Mouse (Mus musculus): ENCODE data around the gene Cdh3.
"Not testable (repeated sequence)": the region's sequence is repeated elsewhere in the genome, so short reads cannot be mapped to it uniquely, and the experiment has no call there.

Cdh3 gene

DNA sequence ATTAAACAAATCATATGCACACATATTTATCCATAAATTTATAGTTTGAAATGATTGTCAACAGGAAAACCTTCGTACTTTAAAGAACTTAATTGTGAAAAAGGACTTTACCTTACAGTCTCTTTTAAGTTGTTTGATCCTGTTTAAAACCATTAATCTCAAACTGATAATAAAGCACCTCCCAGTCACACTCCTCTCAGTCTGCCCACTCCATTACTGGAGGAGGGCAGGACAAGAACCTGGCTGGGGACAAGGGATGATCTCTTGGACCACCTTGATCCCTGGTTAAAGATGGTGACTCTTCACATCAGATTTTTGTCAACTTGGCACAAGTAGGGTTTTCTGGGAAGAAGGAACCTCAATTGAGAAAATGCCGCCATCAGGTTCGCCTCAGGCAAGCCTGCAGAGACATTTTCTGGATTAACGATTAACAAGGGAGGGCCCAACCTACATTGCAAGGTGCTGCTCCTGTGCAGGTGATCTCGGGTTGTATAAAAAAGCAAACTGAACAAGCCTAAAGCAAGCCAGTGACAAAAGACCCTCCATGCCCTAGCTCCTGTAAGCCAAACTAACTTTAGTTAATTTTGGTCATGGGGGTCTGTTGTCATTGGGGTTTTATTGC is 61.0 kb downstream of the Cdh3 start:
- no peak for DNase-seq (ENCODE audit: low read depth)

GRCm38 (mm10) chr8:106572175-106572574 is 61.5 kb downstream of the Cdh3 start:
- DNase-seq (ENCODE audit: low read depth), result not testable (repeated sequence)

GRCm38 (mm10) chr8:106573168-106573567 is 62.5 kb downstream of the Cdh3 start, which contains the start of gene Gm10073:
Gene Gm10073, minus strand, starts transcription at chr8:106573461.
- DNase-seq (ENCODE audit: low read depth), result not testable (repeated sequence)

DNA sequence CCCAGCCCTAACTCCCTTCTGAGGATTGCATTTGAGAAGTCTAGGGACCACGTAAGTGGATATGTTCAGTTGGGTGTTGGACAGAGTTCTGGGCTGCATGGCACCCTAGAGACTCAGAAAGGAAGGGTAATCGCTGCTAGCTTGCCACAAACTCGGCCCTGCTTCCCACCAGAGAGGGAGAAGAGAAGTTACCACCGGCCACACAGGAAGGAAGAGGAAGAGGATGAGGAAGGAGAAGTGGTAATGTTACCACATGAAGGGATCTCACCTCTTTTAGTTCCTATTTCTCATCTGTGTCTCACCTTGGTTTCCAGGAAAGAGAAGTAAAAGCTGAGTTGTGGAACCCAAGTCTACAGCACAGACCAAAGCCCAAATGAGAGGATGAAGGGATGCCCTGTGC is 63.6 kb downstream of the Cdh3 start:
- no peak for DNase-seq (ENCODE audit: low read depth)

- DNase-seq (ENCODE audit: low read depth), result no peak
These were observed 66.3 kb downstream of the Cdh3 start for GRCm38 (mm10) chr8:106576849-106577555.

GRCm38 (mm10) chr8:106579510-106579909 is 68.8 kb downstream of the Cdh3 start:
- no peak for DNase-seq (ENCODE audit: low read depth)

DNA sequence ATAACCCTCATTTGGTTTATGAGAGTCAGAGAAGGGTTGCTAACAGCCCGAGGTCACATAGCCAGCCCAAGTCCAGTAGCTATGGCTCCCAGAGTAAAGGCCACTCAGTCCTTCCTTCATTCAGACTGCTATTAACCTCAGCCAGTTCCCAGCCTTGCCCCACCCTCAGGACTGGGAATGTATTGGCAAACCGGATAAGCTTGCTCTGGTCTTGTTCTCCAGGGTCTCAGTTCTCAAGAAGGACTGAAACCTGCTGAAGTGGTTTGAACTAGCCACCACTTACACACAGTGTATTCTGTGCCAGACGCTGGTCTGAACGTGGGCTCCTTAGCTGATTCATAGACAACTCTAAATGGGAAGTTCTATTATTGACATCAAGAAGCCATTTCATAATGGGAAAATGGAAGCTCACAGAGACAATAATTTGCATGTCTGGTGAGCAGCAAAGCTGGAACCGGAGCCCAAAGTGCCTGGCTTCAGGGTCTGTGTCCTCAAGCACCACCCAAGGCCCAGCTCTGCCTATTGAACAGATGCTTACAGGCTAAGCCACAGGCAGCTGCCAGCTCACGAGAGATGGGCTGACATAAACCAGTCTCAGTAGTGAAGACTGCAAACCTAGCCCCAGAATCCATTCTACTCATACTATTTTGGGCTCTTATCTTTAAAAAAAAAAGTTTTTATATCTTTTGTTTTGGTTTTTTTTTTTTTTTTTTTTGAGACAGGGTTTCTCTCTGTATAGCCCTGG is 70.8 kb downstream of the Cdh3 start:
- no peak for DNase-seq (ENCODE audit: low read depth)

DNA sequence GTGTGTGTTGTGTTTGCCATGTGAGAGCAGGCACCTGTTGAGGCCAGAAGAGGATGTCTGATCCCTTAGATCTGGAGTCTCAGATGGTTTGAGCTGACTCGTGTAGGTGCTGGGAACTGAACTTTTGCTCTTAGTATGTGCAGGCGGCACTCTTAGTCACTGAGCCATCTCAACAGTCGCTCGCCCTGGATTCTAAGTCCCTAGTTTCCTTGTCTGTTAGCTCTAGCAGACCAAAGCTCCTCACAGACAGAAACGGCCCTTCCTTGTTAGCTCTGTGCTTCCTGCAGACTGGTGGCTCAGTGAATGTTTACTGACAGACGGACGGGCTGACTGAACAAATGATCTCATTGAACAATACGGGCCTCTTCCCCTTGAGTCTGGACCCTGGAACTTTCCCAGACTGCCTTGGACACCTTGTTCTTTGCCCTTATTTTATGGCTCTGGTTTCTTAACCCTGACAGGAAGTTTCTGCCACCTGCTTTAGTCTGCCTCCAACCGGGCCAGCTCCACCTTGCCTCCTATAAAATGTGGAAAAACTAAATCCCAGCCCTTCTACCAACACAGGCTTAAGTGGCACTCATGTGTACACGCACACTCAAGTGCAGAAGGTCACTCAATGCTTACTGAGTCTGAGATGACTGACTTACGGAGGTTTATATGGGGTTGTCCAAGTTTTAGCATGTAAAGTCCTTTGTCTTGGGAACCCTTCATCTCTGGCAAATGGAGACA is 74.4 kb downstream of the Cdh3 start:
- DNase-seq (ENCODE audit: low read depth), result no peak

DNA sequence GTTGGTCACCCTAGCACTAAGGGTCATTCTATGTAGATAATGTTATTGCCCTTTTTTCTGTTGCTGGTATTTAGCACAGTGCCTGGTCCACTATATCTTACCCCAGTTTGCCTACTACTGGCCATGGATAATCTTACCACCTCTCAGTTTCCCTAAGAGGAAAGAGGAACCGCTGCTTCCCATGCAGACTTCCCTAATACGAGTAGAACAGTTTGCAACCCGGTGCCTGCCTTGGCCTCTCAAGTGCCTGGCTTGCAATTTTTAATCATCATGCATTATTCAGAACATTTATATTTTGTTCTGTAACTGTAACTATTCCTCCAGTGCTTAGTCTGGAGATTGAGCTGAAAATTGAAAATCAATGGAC is 75.0 kb downstream of the Cdh3 start:
- DNase-seq (ENCODE audit: low read depth), result no peak

- no peak for DNase-seq (ENCODE audit: low read depth)
These were observed 76.2 kb downstream of the Cdh3 start for GRCm38 (mm10) chr8:106586896-106587295.

DNA sequence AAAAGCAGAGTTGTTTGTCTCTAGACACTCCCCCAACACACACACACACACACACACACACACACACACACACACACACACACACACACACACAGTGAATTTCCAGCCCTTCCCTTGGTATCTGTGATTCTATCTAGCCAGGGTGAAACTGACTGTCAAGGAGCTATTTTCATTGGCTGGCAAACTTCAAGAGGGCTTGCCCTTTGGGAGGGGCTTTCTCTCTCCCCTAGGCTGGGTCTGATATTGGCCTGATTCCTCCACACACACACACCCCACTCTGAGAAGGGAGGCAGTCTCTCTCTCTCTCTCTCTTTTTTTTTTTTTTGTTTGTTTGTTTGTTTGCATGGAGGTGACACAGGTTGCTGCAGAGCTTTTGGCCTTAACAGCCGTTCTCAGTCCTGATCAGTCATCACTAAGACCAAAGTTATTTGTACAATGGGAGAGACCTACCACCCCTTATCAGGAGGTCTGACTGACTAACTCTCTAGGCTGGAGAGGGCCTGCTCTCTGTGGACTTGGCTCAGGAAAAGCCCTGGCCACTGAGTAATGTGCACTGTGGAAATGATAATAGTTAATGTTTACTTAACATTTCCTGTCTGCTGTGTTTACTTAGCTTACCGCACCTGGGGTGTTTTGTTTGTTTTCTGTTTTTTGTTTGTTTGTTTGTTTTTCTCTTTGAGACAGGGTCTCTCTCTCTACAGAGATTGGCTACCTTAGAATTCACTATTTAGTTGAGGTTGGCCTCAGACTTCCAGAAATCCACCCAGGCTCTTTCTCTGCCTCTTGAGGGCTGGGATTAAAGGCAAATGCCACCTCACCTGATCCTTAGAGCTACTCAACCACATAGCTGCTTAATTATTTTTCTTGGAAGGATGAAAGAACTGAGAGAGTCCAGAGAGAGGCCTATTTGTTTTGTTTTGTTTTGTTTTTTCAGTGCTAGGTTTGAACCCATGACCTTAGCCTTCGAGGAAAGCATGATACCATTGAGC is 78.0 kb downstream of the Cdh3 start:
- no peak for DNase-seq (ENCODE audit: low read depth)

GRCm38 (mm10) chr8:106592458-106592857 is 81.8 kb downstream of the Cdh3 start:
- DNase-seq (ENCODE audit: low read depth), result no peak

DNA sequence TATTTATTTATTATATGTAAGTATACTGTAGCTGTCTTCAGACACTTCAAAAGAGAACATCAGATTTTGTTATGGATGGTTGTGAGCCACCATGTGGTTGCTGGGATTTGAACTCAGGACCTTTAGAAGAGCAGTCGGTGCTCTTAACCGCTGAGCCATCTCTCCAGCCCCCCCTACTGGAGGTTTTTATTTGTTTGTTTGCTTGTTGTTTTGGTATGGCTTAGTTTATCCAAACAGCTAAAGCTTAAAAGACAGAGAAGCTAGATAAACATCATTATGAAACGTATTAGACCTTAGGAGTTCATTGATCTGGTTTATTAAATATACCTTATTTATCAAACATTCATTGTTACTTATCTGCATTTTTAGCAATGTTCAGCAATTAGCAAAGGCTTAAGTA is 84.9 kb downstream of the Cdh3 start:
- DNase-seq (ENCODE audit: low read depth), result not testable (repeated sequence)

GRCm38 (mm10) chr8:106597067-106597466 is 86.4 kb downstream of the Cdh3 start:
- no peak for DNase-seq (ENCODE audit: low read depth)

DNA sequence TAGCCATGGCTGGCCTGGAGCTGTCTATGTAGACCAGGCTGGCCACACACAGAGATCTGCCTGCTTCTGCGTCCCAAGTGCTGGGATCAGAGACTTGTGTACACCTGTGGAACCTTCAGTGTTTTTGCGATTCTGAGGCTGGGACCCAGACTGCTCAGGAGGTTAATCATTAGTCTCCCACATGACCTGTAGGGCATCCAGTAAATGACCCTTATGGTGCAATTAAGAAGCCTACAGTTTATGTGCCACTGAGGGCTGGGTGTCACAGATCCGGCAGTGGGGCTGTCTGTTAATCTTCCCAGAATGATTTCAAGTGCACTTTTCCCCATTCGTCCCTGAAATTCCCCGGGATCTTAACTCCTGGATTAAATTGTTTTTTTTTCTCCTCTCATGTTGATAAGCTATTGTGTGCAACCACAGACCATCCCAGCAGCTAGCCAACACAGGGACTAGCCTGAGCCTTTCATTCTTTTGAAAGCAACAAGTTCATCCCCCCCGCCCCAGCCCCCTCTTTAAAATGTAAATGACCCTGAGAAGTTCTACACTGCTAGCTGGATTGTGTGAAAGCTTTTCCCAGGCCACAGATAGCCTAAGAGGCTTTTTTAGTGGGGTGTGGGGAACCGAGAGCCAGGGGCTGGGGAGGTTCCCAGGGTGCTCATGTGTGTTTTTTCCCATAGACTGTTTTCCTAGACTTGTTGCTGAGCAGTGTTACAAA is 88.7 kb downstream of the Cdh3 start:
- no peak for DNase-seq (ENCODE audit: low read depth)

DNA sequence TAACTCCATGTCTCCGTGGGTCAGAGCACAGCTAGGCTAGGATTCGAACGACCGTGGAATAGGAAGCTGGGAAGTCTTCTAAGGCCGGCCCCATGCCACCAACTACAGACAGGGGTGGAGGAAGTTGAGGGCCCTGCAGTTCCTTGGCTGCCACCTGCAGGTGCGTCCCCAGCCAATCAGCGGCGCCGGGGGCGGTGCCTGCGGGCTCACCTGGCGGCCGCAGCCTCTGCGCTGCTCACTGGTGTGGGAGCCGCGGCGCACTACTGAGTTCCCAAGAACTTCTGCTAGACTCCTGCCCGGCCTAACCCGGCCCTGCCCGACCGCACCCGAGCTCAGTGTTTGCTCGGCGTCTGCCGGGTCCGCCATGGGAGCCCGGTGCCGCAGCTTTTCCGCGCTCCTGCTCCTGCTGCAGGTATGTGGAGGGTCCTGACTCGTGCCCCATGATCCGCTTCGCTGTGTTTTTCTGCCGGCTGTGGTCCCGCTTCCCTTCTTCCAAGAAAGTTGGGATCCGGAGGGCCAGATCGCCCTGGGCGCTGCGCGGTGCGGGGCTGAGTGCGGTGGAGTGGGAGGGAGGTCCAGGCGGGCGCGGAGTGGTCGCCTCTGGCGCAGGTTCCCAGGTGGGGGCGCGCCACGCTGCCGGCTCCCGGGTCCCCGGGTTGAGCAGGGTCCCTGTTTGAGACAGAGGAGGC is 92.6 kb downstream of the Cdh3 start, which contains the start of gene Cdh1:
Gene Cdh1 (plus strand): TSS at position 221 of the 689 bp plus-strand sequence.
- DNase-seq (ENCODE audit: low read depth), result no peak

DNA sequence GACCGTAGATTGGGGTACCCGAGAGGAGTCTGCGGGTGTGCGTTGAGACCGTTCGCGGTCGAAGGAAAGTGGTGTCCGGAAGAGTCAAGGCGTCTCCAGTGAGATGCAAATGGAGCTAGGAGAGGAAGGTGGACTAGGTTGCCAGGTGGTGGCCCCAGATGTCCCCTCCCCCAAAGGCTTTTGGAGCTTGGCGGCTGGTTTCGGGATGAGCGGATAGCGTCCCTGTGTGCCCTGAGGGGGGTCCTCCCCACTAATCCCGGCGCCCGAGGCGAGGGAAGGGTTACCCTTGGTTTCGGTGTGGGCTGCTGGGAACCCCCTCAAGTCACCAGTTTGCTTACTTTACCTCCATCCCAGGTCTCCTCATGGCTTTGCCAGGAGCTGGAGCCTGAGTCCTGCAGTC is 93.2 kb downstream of the Cdh3 start:
- DNase-seq (ENCODE audit: low read depth), result no peak

DNA sequence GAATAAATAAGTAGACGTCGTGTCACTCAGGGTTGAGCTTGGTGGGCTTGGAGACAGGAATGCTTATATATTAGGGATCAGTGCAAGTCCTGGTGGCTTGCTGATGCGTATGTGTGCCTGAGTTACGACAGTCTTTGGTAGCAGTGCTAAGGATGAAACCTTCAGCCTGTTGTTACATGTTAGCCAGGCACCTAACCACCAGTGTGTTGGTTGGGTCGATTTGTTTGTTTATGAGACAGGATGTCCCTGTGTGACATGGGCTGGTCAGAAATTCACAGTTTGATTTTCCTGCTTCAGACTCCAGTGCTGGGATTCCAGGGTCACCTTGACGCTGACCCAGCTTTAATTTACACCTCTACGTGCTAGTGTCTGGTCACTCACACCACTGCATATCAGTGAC is 95.0 kb downstream of the Cdh3 start:
- DNase-seq (ENCODE audit: low read depth), result no peak

- no peak for DNase-seq (ENCODE audit: low read depth)
These were observed 95.4 kb downstream of the Cdh3 start for GRCm38 (mm10) chr8:106606121-106606520.

DNA sequence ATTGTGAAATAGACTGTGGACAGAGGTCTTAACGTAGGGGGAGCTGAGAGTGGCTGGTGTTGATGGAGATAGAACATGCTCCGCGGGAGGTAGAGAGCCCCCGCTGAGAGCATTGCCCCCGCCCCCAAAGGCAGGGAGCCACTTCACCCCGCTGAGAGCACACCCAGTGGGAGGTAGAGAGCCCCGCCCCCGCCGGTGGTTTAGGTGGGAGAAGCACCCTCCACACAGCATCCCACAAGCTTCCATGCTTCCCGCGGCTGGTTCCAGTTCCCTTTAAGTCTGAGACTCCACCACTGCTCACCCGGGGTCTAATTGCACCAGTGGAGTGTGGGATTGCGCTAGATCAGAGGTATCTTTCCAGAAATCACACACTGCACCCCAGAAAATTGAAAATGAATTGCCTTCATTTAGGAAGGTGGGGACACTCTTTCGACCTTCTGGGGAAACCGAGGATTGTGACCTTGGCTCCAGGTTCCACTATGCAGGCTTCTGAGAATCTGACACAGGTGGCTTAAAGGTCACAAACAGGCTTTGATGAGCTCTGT is 96.0 kb downstream of the Cdh3 start:
- DNase-seq (ENCODE audit: low read depth), result no peak
